Mouse (Mus musculus) CD4-positive helper T cell, adult 2 months (primary cell): ENCODE data around the gene 1600014C10Rik.
A peak's percentile ranks its signal among the peaks of the same experiment; 100 is the strongest.

Experiments
- DNase-seq: peaks from one replicate; pipeline ENCODE4 v3.0.0-alpha.2; 2012; ENCODE audit warnings: low read depth, missing footprints, low spot score

The 1600014C10Rik gene

DNA sequence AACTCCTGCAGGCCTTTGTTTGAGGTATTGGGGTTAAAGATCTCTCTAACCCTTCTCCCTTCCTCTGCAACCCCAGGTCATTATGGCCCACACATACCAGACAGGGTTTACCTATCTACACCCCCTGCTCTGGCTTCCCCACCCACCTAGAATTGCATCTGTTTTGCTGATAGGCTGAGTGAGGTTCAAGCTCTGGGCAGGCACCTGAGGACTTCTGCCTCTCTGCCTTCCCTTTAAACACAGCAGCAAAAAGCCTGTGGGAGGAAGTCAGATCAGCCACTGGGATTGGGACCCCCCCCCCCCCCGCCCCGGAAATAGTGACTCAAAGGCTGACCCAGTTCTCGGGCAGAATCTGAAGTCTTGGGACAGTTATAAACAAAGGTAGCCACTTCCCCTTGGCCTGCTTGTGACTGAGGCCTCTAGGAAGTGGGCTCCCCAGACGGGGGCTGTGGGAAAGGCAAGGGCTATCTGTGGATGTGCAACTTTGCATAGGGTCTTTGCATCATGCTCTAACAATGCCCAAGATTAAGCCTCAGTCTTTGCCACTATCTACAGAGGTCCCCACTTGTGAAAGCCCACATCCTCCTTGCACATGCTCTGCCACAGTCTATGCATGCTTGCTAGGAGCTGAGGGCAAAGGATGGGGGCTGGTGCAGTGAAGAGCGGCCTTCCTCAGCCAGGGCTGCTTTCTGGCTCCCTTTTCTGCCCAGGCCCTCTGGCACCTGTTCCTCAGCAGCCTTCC, 31.6 kb downstream of the 1600014C10Rik start:
- DNase-seq = peak; percentile 65

GRCm38 (mm10) chr7:38215281-38215680, 32.3 kb downstream of the 1600014C10Rik start:
- peak; percentile 25 for DNase-seq

DNA sequence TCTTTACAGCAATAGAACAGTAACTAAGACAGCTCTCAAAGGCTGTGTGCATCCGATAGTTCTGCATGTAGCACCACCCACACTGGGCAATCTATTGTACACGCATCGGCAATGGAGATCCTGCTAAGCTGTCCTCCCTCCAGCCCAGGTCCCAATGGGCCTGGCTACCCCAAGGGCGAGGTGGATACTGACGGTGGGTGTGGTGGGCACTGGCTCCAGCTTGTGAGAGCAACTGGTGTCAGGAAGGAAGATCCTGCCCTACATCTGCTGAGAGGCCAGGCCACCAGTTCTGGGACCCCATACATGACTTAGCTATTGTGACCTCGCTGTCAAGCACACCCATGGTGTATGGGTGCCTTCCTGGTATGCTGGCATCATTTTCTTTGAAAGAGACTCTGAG, 32.7 kb downstream of the 1600014C10Rik start:
- DNase-seq = no peak

- DNase-seq = no peak
Observed at GRCm38 (mm10) chr7:38217417-38218171, 34.6 kb downstream of the 1600014C10Rik start.

- no peak for DNase-seq
Observed at GRCm38 (mm10) chr7:38218631-38219367, 35.8 kb downstream of the 1600014C10Rik start.

DNA sequence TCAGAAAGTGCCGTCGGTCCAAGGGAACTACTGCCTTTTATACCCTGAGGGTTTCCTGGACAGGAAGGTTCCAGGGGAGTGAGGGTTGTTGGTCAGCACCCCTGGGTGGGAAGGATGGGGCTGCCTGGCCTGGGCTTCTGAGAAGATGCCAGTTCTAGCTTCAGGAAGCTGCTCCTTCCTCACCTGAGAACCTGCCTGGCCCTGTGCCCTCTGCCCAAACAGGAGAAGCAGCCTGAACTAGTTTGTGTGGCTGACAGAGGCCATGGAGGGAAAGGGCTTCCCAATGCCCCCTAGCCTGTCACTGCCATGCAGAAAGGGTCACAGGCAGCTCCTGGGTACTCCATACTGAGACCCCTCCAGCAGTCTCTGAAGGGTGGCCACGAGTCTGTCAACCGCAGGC, 36.5 kb downstream of the 1600014C10Rik start:
- no peak for DNase-seq

- no peak for DNase-seq
Observed at GRCm38 (mm10) chr7:38220866-38221265, 37.8 kb downstream of the 1600014C10Rik start.

DNA sequence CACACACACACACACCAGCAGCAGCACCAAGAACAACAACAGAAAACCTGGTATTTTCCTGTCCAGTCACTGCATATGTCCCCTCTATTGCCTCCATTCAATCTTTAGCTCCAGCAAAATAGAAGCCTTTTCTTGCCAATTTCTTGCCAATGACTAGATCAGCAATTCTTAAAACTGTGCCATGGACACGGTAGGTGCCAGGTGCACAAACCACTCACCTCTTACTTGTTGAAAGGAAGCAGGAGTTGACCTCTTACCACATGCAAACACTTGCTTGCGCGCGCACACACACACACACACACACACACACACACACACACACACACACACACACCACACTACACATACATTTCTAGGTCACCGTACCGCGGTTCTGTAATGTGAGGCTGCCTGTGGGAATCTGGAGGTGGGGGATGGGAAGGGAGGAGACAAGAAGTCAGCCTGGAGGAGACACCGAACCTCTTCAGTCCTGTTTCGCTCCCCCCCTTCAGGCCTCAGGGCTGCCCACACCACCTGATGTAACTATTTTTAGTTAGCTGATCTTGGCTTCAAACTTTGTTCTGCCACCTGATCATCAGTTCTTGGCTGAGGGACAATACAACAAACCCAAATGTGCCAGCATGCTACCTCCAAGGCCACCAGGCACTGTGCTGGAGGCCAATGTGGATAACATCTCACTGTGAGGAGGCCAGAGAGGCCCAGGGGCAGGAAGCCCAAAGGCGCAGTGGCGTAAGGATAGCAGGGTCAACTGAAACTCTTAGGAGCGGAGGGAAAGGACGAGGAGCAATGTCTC, 41.8 kb downstream of the 1600014C10Rik start:
- no peak for DNase-seq

DNA sequence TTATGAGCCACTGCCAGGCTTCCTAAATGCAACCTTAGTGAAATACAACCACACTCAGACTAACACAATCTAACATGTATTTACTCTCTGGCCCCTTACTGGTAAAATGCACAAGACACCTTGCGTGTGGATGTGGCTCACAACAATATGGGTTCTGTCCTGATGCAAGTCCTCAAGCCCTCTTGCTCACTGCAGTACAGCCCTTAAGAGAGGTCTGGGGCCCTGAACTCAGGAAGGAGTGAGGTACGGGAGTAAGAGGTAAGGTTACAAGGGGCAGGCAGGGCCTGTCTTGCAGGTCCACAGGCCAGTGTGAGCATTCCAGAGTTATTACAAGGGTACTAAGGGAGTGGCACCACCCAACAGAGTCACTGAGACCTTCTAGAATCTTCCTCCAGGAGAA, 43.2 kb downstream of the 1600014C10Rik start:
- DNase-seq = no peak

DNA sequence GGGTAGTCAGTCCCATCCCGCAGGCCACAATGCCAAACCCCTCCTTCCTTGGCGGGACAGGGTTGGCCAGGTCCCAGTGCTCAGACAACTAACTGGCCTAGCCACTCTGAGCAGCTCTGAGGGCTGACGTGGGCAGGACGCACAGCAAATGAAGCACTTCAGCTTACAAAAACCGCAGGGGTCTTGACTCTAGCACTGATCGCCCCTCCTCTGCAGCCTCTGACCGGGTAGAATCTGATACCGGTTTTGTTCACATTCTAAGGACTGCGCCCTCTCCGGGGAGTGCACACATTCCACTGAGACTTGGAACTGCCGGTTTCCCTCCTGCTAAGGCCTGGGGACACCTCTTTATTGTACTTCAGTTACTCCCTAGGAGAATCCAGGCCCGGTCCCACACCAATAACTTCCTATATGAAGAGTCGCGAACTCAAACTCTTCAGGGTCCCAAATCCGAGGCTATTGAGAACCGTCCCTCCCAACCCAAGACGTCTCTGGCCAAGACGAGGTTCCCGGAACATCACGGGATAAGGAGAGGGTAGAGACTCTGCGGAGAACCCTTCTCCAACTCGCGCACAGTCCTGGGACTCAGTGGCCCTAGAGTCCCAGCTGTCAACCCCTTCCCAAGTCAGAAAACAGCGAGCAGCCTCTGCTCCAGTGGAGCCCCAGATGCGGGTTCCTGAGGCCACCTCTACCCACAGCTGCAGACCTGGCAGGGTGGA, 44.3 kb downstream of the 1600014C10Rik start:
- peak; percentile 24 for DNase-seq

DNA sequence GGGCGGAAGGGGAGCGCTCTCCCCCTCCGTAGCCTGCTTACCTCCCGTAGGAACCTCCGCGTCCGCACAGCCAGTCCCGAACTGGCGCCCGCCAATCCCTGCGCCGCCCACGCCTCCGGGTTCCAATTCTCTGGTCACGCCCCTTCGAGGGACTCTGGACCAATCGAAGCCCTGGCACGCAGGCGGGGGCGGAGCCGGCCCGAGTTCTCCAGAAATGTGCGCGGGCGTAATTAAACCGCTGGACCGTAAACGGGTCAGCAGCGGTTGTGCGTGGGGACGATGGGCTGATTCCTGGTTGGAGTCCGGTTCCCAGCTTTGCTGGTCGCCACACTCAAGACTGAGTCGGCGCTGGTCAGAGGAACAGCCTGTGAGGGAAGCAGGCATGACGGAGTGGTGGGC, 44.9 kb downstream of the 1600014C10Rik start, which contains the start of gene Plekhf1:
Gene Plekhf1, minus strand, starts transcription at position 117 of the 399 bp plus-strand sequence.
- DNase-seq = peak; percentile 73

GRCm38 (mm10) chr7:38228329-38228728, 45.3 kb downstream of the 1600014C10Rik start:
- DNase-seq = no peak

DNA sequence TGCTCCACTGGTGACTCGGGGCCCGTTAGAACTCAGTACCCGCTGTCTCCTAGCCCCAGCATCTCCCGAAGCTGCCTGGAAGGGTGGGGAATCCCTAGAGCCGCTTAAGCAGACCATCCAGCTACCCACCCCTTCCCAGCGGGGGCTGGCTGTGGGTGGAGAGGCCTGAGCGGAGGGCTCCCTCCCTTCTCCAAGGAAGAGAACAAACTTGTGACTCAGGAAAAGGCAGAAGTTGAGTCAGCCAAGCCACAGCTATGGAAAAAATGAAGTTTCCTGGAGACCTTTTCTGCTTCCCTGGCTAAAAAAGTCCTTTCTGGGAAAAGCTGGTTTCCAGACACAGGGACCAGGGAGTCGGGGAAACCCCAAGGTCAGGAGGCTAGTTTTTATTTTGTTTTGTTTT, 47.3 kb downstream of the 1600014C10Rik start:
- DNase-seq = no peak

DNA sequence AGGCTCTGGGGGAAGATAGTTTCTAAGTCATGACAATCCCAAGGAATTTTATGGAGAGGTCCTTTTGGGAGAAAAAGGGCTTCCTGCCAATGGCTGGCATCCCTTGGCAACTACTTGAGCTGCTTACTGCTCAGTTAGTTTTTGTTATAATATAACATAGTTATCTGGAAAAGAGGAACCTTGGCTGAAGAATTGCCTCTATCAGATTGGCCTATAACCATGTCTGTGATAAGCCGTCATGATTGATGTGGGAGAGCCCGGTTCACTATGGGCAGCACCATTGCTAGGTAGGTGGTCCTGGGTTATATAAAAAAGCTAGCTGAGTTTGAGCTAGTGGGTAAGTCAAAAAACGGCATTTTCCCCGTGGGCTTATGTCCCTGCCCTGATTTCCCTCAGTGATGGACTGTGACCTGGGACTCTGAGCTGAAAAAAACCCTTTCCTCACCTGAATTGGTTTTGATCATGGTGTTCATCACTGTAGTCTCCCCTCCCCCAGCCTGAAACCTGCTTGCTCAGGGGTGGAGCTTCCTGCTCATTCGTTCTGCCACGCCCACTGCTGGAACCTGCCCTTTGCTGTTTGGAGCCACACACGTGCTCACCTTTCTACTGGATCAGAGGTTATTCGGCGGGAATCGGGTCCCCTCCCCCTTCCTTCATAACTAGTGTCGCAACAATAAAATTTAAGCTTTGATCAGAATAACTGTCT, 53.5 kb downstream of the 1600014C10Rik start:
- no peak for DNase-seq

DNA sequence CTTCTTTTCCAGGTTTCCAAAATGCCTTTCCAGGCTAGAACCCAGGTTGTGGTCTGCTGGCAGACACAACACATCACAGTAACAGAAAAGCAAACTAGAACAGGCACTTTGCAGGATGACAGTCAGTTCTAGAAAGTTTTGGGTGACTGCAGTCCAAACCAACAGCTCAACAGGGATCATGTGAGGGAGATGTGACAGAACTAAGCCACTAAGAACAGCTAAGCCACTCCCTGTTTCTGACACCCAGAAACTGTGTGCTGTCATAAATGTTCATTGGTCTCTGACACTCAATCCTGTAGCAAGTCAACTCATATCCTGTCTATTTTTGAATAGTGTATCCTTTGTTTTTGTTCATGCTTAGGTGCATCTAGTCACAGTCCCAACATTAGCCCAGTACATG, 54.1 kb downstream of the 1600014C10Rik start:
- DNase-seq = no peak

DNA sequence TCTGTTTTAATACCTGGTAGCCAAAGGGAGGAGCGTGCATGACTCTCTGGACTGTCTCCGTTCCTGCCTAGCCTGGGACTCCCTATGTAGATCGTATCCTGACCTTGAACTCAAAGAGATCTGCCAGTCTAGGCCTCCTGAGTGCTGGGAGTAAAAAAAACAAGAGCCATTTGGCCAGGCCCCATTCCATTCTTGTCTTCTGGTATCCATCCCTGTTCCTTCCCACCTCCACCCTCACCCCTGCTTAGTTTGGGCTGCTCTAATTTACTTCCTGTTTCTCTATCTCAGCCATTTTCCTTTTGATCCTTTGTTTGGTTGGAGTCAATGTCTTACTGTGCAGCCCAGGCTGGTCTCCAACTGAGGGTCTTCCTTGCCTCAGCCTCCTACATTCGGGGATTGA, 59.4 kb downstream of the 1600014C10Rik start:
- no peak for DNase-seq
